ENCODE assay signal across 11 mouse cellular contexts in the genomic region with DNA sequence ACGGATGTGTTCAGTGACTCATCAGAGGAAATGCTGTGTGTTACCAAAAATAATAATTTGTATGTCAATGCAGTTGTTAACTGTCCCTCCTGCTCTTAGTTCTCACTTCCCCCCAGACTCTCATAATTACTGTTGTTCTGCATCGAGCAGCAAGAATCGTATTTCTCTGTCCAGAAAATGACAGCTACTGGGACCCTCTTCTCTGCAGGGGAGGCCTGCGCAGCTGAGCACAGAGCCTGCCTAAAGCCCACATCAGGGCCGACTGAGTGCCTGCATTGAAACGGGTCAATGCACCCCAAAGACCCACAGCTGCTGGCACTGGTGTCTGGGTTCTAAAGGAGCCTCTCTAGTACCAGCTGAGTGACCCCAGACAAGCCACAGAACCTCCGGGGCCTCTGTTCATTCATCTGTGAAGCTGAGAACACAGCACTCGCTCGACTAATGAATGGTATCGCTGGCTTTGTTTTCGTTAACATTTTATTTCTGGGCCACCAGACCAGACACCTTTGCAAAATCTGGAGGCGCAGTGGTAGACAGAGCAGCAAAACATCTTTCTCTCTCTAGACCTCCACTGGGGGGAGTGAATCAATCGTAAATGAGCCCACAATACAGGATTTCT.
DNase-seq lines count a peak whose midpoint lies in the region; ATAC-seq and TF ChIP-seq lines count a peak whose summit lies in the region.
"Had no signal": no experiment of that assay in that cellular context is flagged by ENCODE, and none has a peak within 500 bp of the region (broad histone marks: within the 10 kb centered on the region; RNA-seq: fewer than 3 reads in every experiment).

No protein-coding gene starts in this region.

- no peak for ATAC-seq in embryonic facial prominence, embryonic 13.5 days (ENCODE audit: insufficient number of reproducible peaks, insufficient read depth, low FRiP score, low TSS enrichment, low read depth)
- ATAC-seq in hindbrain, postnatal 0 days, result peak; percentile 47
- ATAC-seq in neural tube, embryonic 14.5 days (ENCODE audit: low read depth), result peak; percentile 63; the same call in 1 of the 2 replicates
- ATAC-seq in megakaryocyte-erythroid progenitor cell, adult 5-6 weeks (replicated peaks; ENCODE audit: low FRiP score, low TSS enrichment, poor library complexity, severe bottlenecking), result no peak

- no peak overlapping the region for H3K4me3 ChIP-seq in embryonic facial prominence, embryonic 13.5 days
- no peak overlapping the region for H3K4me3 ChIP-seq in hindbrain, postnatal 0 days (ENCODE audit: low read length)
- no peak overlapping the region for H3K4me3 ChIP-seq in neural tube, embryonic 14.5 days (ENCODE audit: low read depth, low read length)
- H3K4me3 ChIP-seq: limb, embryonic 12.5 days had no signal

- peak; percentile 33 for TF ChIP-seq CTCF in hindbrain, postnatal 0 days (IDR thresholded peaks at IDR 0.05; ENCODE audit: low read depth)

- no peak overlapping the region for H3K27ac ChIP-seq in embryonic facial prominence, embryonic 13.5 days
- H3K27ac ChIP-seq in hindbrain, postnatal 0 days, result no peak overlapping the region
- no peak overlapping the region for H3K27ac ChIP-seq in neural tube, embryonic 14.5 days (ENCODE audit: low read depth, low read length)
- H3K27ac ChIP-seq: gastrocnemius, adult 2 months; limb, embryonic 12.5 days had no signal

- DNase-seq in embryo, embryonic 10 days (ENCODE audit: low spot score), result peak; percentile 40
- DNase-seq in embryo, embryonic 9.5 days (ENCODE audit: extremely low spot score), result no peak
- DNase-seq in hindbrain, postnatal 0 days (ENCODE audit: low spot score), result peak; percentile 40
- DNase-seq in lung, postnatal 14 days, result no peak
- no peak for DNase-seq in liver
- DNase-seq: cerebellum, adult 9-11 months; gastrocnemius, adult 2 months had no signal

- no peaks in the 10 kb centered on the region for H3K9me3 ChIP-seq in embryonic facial prominence, embryonic 13.5 days
- H3K9me3 ChIP-seq in hindbrain, postnatal 0 days (ENCODE audit: low read length), result no peaks in the 10 kb centered on the region
- no peaks in the 10 kb centered on the region for H3K9me3 ChIP-seq in neural tube, embryonic 14.5 days (ENCODE audit: control insufficient read depth, low read length)
- H3K9me3 ChIP-seq: limb, embryonic 12.5 days had no signal

- H3K4me2 ChIP-seq in embryonic facial prominence, embryonic 13.5 days, result no peak overlapping the region
- H3K4me2 ChIP-seq in hindbrain, postnatal 0 days (ENCODE audit: low read depth, low read length), result peak overlapping the region; percentile 28; the same call in 1 of the 2 replicates
- no peak overlapping the region for H3K4me2 ChIP-seq in neural tube, embryonic 14.5 days (ENCODE audit: low read depth, low read length)
- H3K4me2 ChIP-seq: limb, embryonic 12.5 days had no signal

- no peaks in the 10 kb centered on the region for H3K36me3 ChIP-seq in embryonic facial prominence, embryonic 13.5 days
- H3K36me3 ChIP-seq in hindbrain, postnatal 0 days (ENCODE audit: insufficient read depth, low read length), result no peaks in the 10 kb centered on the region
- H3K36me3 ChIP-seq in neural tube, embryonic 14.5 days (ENCODE audit: control insufficient read depth, insufficient read depth, low read length), result no peaks in the 10 kb centered on the region
- H3K36me3 ChIP-seq: limb, embryonic 12.5 days had no signal

- H3K4me1 ChIP-seq in embryonic facial prominence, embryonic 13.5 days, result peaks cover 15% of the 10 kb centered on the region
- H3K4me1 ChIP-seq in hindbrain, postnatal 0 days (ENCODE audit: insufficient read depth, low read length), result no peaks in the 10 kb centered on the region
- H3K4me1 ChIP-seq in neural tube, embryonic 14.5 days (ENCODE audit: control insufficient read depth, insufficient read depth, low read length), result no peaks in the 10 kb centered on the region

- 0 out of 2 replicates have a peak overlapping the region, but pooled peaks have one; percentile 3 for H3K9ac ChIP-seq in embryonic facial prominence, embryonic 13.5 days
- no peak overlapping the region for H3K9ac ChIP-seq in hindbrain, postnatal 0 days (replicated peaks; ENCODE audit: low read length)
- H3K9ac ChIP-seq in neural tube, embryonic 14.5 days (replicated peaks; ENCODE audit: low read depth, low read length), result no peak overlapping the region

- no peaks in the 10 kb centered on the region for H3K27me3 ChIP-seq in embryonic facial prominence, embryonic 13.5 days
- no peaks in the 10 kb centered on the region for H3K27me3 ChIP-seq in hindbrain, postnatal 0 days (ENCODE audit: insufficient read depth, low read length)
- H3K27me3 ChIP-seq in neural tube, embryonic 14.5 days (ENCODE audit: control insufficient read depth, insufficient read depth, low read length), result no peaks in the 10 kb centered on the region

- 48% methylated on average over 13 of the region's 13 CpGs for WGBS in embryonic facial prominence, embryonic 13.5 days
- WGBS in hindbrain, postnatal 0 days, result 16% methylated on average over 13 of the region's 13 CpGs
- WGBS in neural tube, embryonic 14.5 days, result 30% methylated on average over 13 of the region's 13 CpGs

Comparison
In these comparisons a context has a peak if more than half of its experiments do, and no peak if none do; other contexts are left out.
1. DNase-seq: peak in embryo, embryonic 10 days (single experiment) and hindbrain, postnatal 0 days (single experiment); none in embryo, embryonic 9.5 days (single experiment), lung, postnatal 14 days (single experiment) and liver (single experiment).
2. ATAC-seq: peak in hindbrain, postnatal 0 days (single experiment) and neural tube, embryonic 14.5 days (single experiment); none in embryonic facial prominence, embryonic 13.5 days (single experiment) and megakaryocyte-erythroid progenitor cell, adult 5-6 weeks (single experiment).